In the genomic region with DNA sequence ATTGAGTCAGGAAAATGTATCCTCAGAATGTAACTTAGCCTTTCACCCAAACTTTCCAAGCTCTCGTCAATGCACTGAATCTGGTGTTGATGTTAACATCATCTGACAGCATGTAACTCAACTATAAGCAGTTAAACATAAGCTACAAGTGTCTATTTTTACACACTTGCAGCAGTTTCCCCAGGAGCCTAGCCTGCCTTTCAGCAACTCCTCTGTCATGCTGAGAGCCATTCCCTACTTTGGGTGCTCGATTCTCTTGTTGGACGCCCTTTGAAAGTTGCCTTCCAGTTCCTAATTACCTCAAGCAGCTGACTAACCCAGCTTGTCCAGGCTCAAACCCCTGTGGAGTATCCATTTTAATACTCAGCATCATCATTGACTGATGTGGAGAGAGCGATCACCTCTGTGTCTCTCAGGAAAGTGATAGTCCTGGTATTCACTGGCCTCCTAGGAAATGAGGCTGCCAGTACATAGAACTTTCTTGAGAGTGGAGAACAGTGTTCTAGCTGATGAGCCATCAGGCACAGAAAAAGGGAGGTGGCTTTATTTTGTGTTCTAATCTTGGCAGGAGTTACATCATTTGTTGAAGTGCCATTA, we compare ENCODE assay signal across 21 mouse cellular contexts.
DNase-seq lines count a peak whose midpoint lies in the region; ATAC-seq and TF ChIP-seq lines count a peak whose summit lies in the region.
"Had no signal": no experiment of that assay in that cellular context is flagged by ENCODE, and none has a peak within 500 bp of the region (broad histone marks: within the 10 kb centered on the region; RNA-seq: fewer than 3 reads in every experiment).

No protein-coding gene starts in this region.

- H3K27me3 ChIP-seq in embryonic facial prominence, embryonic 14.5 days (replicated peaks; ENCODE audit: control insufficient read depth, insufficient read depth, low read length), result no peaks in the 10 kb centered on the region
- H3K27me3 ChIP-seq in embryonic facial prominence, embryonic 10.5 days (replicated peaks; ENCODE audit: low read depth, poor library complexity, severe bottlenecking), result no peaks in the 10 kb centered on the region
- H3K27me3 ChIP-seq in heart, embryonic 12.5 days (replicated peaks), result no peaks in the 10 kb centered on the region
- H3K27me3 ChIP-seq in heart, postnatal 0 days (ENCODE audit: control insufficient read depth, insufficient read depth, low read length), result no peaks in the 10 kb centered on the region
- H3K27me3 ChIP-seq: embryonic facial prominence, embryonic 13.5 days; forebrain, embryonic 13.5 days; hindbrain, embryonic 13.5 days; Patski had no signal

- H3K36me3 ChIP-seq in embryonic facial prominence, embryonic 14.5 days (ENCODE audit: control insufficient read depth, insufficient read depth, low read length), result no peaks in the 10 kb centered on the region
- no peaks in the 10 kb centered on the region for H3K36me3 ChIP-seq in embryonic facial prominence, embryonic 10.5 days (replicated peaks)
- H3K36me3 ChIP-seq in heart, embryonic 12.5 days, result no peaks in the 10 kb centered on the region
- no peaks in the 10 kb centered on the region for H3K36me3 ChIP-seq in heart, postnatal 0 days (replicated peaks; ENCODE audit: control insufficient read depth, insufficient read depth, low read length)
- H3K36me3 ChIP-seq: embryonic facial prominence, embryonic 13.5 days; hindbrain, embryonic 13.5 days had no signal

- peak; percentile 48 for DNase-seq in embryonic facial prominence, embryonic 14.5 days (ENCODE audit: low spot score)
- no peak for DNase-seq in embryonic facial prominence, embryonic 10.5 days (ENCODE audit: low spot score)
- no peak for DNase-seq in heart, adult 11 months
- peak; percentile 28 for DNase-seq in R1 (ENCODE audit: low read depth, low spot score)
- peak; percentile 32 for DNase-seq in heart, postnatal 0 days (ENCODE audit: low spot score)
- no peak for DNase-seq in natural killer cell, adult 2 months (ENCODE audit: low spot score in 2 of 2)
- no peak for DNase-seq in layer of hippocampus, postnatal 10 days (ENCODE audit: low spot score in 2 of 2)
- DNase-seq: adrenal gland, adult 8-10 months; adrenal gland, postnatal 36 days; cerebellum, adult 2 months; cerebellum, postnatal 10 days; forebrain, postnatal 0 days; gastrocnemius, postnatal 14 days; kidney, adult 11 months; kidney, adult 9 months had no signal

- H3K4me2 ChIP-seq in embryonic facial prominence, embryonic 14.5 days (ENCODE audit: low read depth, low read length), result no peak overlapping the region
- H3K4me2 ChIP-seq in heart, embryonic 12.5 days, result no peak overlapping the region
- H3K4me2 ChIP-seq in heart, postnatal 0 days (ENCODE audit: low read depth, low read length), result peak overlapping the region; percentile 22; the same call in 1 of the 2 replicates
- H3K4me2 ChIP-seq: embryonic facial prominence, embryonic 13.5 days; forebrain, embryonic 13.5 days; hindbrain, embryonic 13.5 days had no signal

- no peak overlapping the region for H3K27ac ChIP-seq in embryonic facial prominence, embryonic 14.5 days (replicated peaks; ENCODE audit: low read depth, low read length)
- H3K27ac ChIP-seq in embryonic facial prominence, embryonic 10.5 days (replicated peaks), result no peak overlapping the region
- H3K27ac ChIP-seq in heart, embryonic 12.5 days (ENCODE audit: poor library complexity, severe bottlenecking), result peak overlapping the region; percentile 78
- peak overlapping the region; percentile 66 for H3K27ac ChIP-seq in heart, postnatal 0 days (ENCODE audit: low read depth)
- H3K27ac ChIP-seq: embryonic facial prominence, embryonic 13.5 days; forebrain, embryonic 13.5 days; hindbrain, embryonic 13.5 days; hindbrain, postnatal 0 days had no signal

- H3K4me3 ChIP-seq in embryonic facial prominence, embryonic 14.5 days (ENCODE audit: low read depth, low read length), result no peak overlapping the region
- no peak overlapping the region for H3K4me3 ChIP-seq in embryonic facial prominence, embryonic 10.5 days
- H3K4me3 ChIP-seq in heart, embryonic 12.5 days, result no peak overlapping the region
- H3K4me3 ChIP-seq in heart, postnatal 0 days (ENCODE audit: low read depth, low read length), result no peak overlapping the region
- H3K4me3 ChIP-seq: embryonic facial prominence, embryonic 13.5 days; forebrain, embryonic 13.5 days; hindbrain, embryonic 13.5 days had no signal

- 50% methylated on average over 4 of the region's 4 CpGs for WGBS in embryonic facial prominence, embryonic 14.5 days
- 66% methylated on average over 4 of the region's 4 CpGs for WGBS in embryonic facial prominence, embryonic 10.5 days
- WGBS in heart, embryonic 12.5 days, result 41% methylated on average over 4 of the region's 4 CpGs
- 43% methylated on average over 4 of the region's 4 CpGs for WGBS in heart, postnatal 0 days

- H3K9ac ChIP-seq in embryonic facial prominence, embryonic 14.5 days (ENCODE audit: low read depth, low read length), result no peak overlapping the region
- H3K9ac ChIP-seq in heart, embryonic 12.5 days, result no peak overlapping the region
- no peak overlapping the region for H3K9ac ChIP-seq in heart, postnatal 0 days (replicated peaks; ENCODE audit: low read depth, low read length)
- H3K9ac ChIP-seq: embryonic facial prominence, embryonic 13.5 days; forebrain, embryonic 13.5 days; forebrain, postnatal 0 days; hindbrain, embryonic 13.5 days had no signal

- no peak for TF ChIP-seq CTCF in heart, postnatal 0 days (IDR thresholded peaks at IDR 0.05; ENCODE audit: low read depth)

- H3K4me1 ChIP-seq in embryonic facial prominence, embryonic 14.5 days (ENCODE audit: control insufficient read depth, insufficient read depth, low read length), result no peaks in the 10 kb centered on the region
- peaks cover 10% of the 10 kb centered on the region; the same call in 1 of the 2 replicates for H3K4me1 ChIP-seq in embryonic facial prominence, embryonic 10.5 days
- peaks cover 4% of the 10 kb centered on the region; the same call in 1 of the 2 replicates for H3K4me1 ChIP-seq in heart, embryonic 12.5 days (replicated peaks)
- H3K4me1 ChIP-seq in heart, postnatal 0 days (ENCODE audit: control insufficient read depth, insufficient read depth), result no peaks in the 10 kb centered on the region; the same call in 1 of the 2 replicates
- H3K4me1 ChIP-seq: embryonic facial prominence, embryonic 13.5 days; forebrain, embryonic 13.5 days had no signal

- no peaks in the 10 kb centered on the region for H3K9me3 ChIP-seq in embryonic facial prominence, embryonic 14.5 days (ENCODE audit: control insufficient read depth, low read length)
- no peaks in the 10 kb centered on the region for H3K9me3 ChIP-seq in embryonic facial prominence, embryonic 10.5 days
- no peaks in the 10 kb centered on the region for H3K9me3 ChIP-seq in heart, embryonic 12.5 days (replicated peaks)
- no peaks in the 10 kb centered on the region for H3K9me3 ChIP-seq in heart, postnatal 0 days (replicated peaks; ENCODE audit: control insufficient read depth, low read length)
- H3K9me3 ChIP-seq: embryonic facial prominence, embryonic 13.5 days; forebrain, embryonic 13.5 days; hindbrain, embryonic 13.5 days had no signal

- TF ChIP-seq EP300 in heart, postnatal 0 days (IDR thresholded peaks at IDR 0.05; ENCODE audit: low read depth), result no peak

- no peak for ATAC-seq in embryonic facial prominence, embryonic 14.5 days (ENCODE audit: low read depth)
- ATAC-seq in heart, embryonic 12.5 days (ENCODE audit: insufficient number of reproducible peaks, low FRiP score), result peak; percentile 42; the same call in 1 of the 2 replicates
- peak; percentile 87 for ATAC-seq in heart, postnatal 0 days (ENCODE audit: insufficient read depth, low read depth)
- ATAC-seq: forebrain, embryonic 13.5 days; forebrain, postnatal 0 days; Patski had no signal

Comparison
In these comparisons a context has a peak if more than half of its experiments do, and no peak if none do; other contexts are left out.
1. DNase-seq: peak in embryonic facial prominence, embryonic 14.5 days (single experiment), R1 (single experiment) and heart, postnatal 0 days (single experiment); none in embryonic facial prominence, embryonic 10.5 days (single experiment), heart, adult 11 months (single experiment), natural killer cell, adult 2 months (0 of 2) and layer of hippocampus, postnatal 10 days (0 of 2).
2. H3K27ac ChIP-seq: peak in heart, embryonic 12.5 days (single experiment) and heart, postnatal 0 days (single experiment); none in embryonic facial prominence, embryonic 14.5 days (single experiment) and embryonic facial prominence, embryonic 10.5 days (single experiment).